Mouse (Mus musculus) heart, embryonic 13.5 days (tissue): ENCODE results near the gene Bcas3. TPM values are rescaled to one million over a fixed set of nuclear protein-coding genes. Genes with fewer than 3 reads are reported as not detected.

Experiments
- ATAC-seq: fragments of 200-750 bp; cut with Nextera tagmentation; 2 replicates; pipeline ENCODE4 v1.8.0; 2017; ENCODE audit warnings: moderate TSS enrichment; ENCODE audit not compliant: insufficient number of reproducible peaks, low FRiP score, low TSS enrichment; ENCODE audit errors: extremely low read depth
- H3K27ac ChIP-seq: fragments of 300-500 bp; sonication (generic); replicated peaks from 2 replicates; pipeline ENCODE4 v1.5.1; 2015; ENCODE audit warnings: moderate library complexity, mild to moderate bottlenecking, inconsistent platforms
- H3K27me3 ChIP-seq: fragments of 300-500 bp; sonication (generic); replicated peaks from 2 replicates; pipeline ENCODE4 v1.6.1; 2015; ENCODE audit warnings: mild to moderate bottlenecking, inconsistent platforms
- H3K36me3 ChIP-seq: fragments of 300-500 bp; sonication (generic); 2 replicates; pipeline ENCODE4 v1.6.1; 2015; ENCODE audit warnings: mild to moderate bottlenecking, inconsistent platforms
- H3K4me1 ChIP-seq: fragments of 300-500 bp; sonication (generic); 2 replicates; pipeline ENCODE4 v1.6.1; 2015; ENCODE audit warnings: inconsistent platforms
- H3K4me2 ChIP-seq: fragments of 300-500 bp; sonication (generic); 2 replicates; pipeline ENCODE4 v1.6.1; 2015; ENCODE audit warnings: inconsistent platforms, mild to moderate bottlenecking, moderate library complexity
- H3K4me3 ChIP-seq: fragments of 300-500 bp; sonication (generic); 2 replicates; pipeline ENCODE4 v1.5.1; 2015; ENCODE audit warnings: moderate library complexity, mild to moderate bottlenecking, inconsistent platforms
- H3K9ac ChIP-seq: fragments of 300-500 bp; sonication (generic); 2 replicates; pipeline ENCODE4 v1.6.1; 2015; ENCODE audit warnings: inconsistent platforms, mild to moderate bottlenecking, moderate library complexity
- H3K9me3 ChIP-seq: fragments of 300-500 bp; sonication (generic); 2 replicates; pipeline ENCODE4 v1.6.1; 2016; ENCODE audit warnings: inconsistent platforms
- WGBS: fragments of 180-500 bp; shearing (Covaris S2); methylation state at CpG from one replicate; pipeline ENCODE4 v1.1.7; 2015; ENCODE audit warnings: mixed read lengths; 5-methylcytosine and 5-hydroxymethylcytosine counted together
- polyA plus RNA-seq: library from polyadenylated mRNA; unstranded; fragments of >200 nt; fragmentation: Nextera tagmentation; extraction: Ambion mirVana; gene quantifications from 2 replicates; pipeline ENCODE4 v1.2.1, GENCODE M21; 2015

The Bcas3 gene
- polyA plus RNA-seq, 1 experiment from 2014 or later, result 18.3 TPM

DNA sequence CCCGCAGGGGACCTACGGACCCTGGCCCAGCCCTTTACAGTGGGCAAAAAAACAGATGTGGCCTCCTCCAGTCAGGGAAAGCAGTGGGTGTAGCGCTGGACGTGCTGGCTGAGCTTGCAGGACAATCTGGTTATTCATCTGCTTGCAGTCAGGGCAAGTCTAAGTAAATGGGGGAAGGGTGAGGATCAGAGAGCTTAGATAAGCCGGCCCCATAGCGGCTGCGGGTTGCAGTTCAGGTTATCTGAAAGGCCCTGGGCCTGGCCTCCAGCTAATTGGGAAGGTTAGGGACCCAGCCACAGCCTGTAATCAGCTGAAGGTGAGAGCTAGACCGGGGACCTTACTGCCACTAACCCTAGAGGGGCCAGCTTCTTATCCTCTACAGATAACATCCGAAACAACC is 474.4 kb downstream of the Bcas3 start:
- H3K4me1 ChIP-seq, result peaks cover 88% of the 10 kb centered on the region
- no peak overlapping the region for H3K4me2 ChIP-seq
- no peaks in the 10 kb centered on the region for H3K9me3 ChIP-seq
- no peak overlapping the region for H3K9ac ChIP-seq
- H3K36me3 ChIP-seq, result no peaks in the 10 kb centered on the region
- H3K4me3 ChIP-seq, result no peak overlapping the region
- no peak for ATAC-seq
- 30% methylated on average over 9 of the region's 9 CpGs for WGBS
- 0 out of 2 replicates have a peak overlapping the region, but pooled peaks have one; percentile 8 for H3K27ac ChIP-seq
- peaks cover 96% of the 10 kb centered on the region for H3K27me3 ChIP-seq

DNA sequence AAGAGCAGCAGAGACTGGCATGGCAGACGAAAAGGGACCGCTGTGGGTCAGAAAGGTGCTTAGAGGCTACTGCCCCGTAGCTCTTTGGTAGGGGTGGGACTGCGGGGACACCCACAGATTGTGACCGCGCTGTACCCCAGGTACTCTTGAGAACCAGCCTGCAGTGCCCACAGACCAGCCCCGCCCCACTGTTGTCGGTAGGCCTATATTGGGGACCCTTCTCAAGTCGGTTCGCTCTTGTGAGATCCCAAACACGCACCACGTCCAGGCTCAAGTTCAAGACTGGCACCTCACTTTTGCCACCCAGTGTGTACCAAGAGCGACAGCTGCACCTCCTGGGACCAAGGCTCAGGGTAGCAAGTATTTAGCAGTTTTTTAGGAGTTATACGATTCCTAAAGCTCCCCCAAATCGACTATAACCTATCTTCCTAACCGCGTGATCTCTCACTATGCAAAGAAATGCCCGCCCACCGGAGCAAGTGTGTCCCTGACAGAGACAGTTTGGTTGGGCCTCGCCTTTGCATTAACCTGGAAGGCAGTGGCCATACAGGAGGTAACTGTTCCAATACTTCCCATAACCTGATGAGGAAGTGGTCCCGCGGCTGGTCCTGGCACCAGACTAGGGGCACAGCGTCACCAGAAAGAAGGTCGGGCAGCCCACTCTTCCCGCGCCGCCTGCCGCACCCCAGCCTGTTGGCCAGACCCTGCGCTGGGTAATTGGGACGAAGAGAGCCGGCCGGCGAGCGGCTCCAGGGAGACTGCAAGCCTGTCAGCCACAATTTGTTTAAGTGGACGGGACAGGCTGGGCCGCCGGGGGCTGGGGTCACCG is 475.9 kb downstream of the Bcas3 start:
- ATAC-seq, result no peak
- Histone ChIP-seq H3K4me3 (peak overlapping the region; percentile 73), H3K27ac (peak overlapping the region; percentile 70), H3K36me3 (no peaks in the 10 kb centered on the region), H3K9me3 (no peaks in the 10 kb centered on the region), H3K4me2 (peak overlapping the region; percentile 88), H3K4me1 (peaks cover 79% of the 10 kb centered on the region), H3K27me3 (peaks cover 96% of the 10 kb centered on the region), H3K9ac (peak overlapping the region; percentile 90)
- WGBS, result 14% methylated on average over 38 of the region's 38 CpGs

DNA sequence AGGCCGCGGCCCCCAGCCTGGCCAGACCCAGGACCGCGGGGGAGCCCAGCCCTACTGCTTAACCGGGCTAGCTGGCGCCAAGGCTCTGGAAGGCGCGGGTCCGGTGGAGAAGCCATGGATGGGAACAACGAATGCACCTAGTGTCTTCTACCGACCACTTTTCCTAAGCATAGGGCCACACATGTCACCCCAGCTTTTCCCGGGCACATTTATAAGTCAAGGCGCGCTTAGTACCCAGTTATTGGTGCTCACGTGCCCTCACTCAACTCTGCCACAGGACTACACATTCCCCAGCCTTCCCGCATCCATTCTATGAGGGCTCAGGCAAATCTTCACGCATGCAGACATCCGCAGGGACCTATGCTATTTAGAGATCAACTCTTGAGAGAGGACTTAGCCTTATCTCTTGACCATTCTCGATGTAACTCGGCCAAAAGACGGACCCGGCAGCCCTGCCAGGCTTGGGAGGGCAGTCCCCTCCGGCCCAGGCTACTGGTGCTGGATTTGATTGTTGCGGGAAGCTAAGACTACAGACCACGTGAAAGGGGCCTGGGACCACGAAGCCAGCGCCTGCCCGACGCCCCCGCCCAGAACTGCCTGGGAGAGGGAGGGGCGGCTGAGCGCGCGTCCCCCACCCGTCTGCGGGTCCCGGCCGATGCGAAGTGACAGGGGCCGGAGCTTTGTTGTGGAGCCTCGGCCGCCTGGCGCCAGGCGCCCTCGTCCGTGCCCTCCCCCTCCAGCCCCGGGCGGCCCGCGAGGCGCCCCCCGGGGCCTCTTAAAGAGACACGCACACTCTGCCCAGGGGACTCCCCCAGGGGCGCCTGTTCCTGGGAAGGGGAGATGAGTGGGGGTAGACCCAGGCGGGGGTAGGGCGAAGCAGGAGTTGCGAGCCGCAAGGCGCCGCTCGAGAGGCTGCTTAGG is 476.8 kb downstream of the Bcas3 start:
- Histone ChIP-seq H3K4me1 (peaks cover 77% of the 10 kb centered on the region), H3K27me3 (peaks cover 96% of the 10 kb centered on the region), H3K9me3 (no peaks in the 10 kb centered on the region), H3K4me3 (peak overlapping the region; percentile 73), H3K36me3 (no peaks in the 10 kb centered on the region), H3K4me2 (peak overlapping the region; percentile 88), H3K9ac (peak overlapping the region; percentile 90), H3K27ac (peak overlapping the region; percentile 70)
- 2% methylated on average over 60 of the region's 61 CpGs for WGBS
- ATAC-seq, result no peak

DNA sequence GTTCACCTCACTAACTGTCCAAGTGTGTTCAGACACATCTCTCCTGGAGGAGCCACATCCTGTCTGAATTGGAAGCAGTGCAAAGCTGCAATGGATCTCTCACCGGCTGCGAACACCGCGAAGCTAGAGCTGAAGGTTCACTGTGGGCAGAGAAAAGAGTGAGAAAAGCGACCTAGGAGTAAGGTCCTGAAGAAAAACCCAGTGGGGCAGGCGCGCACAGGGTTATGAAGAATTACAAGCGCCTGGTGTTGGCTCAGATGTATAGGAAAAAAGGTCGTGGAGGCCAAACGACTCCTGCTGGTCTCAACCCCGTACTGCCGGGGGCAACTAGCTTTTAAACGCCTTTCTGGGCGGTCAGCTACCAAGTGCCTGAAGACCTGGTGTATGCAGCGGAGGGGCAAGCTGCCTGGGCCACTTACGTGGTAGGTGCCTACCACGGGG is 478.0 kb downstream of the Bcas3 start:
- Histone ChIP-seq H3K9me3 (no peaks in the 10 kb centered on the region), H3K4me3 (peak overlapping the region; percentile 73), H3K27me3 (peaks cover 96% of the 10 kb centered on the region), H3K36me3 (no peaks in the 10 kb centered on the region), H3K9ac (peak overlapping the region; percentile 90), H3K4me1 (peaks cover 66% of the 10 kb centered on the region), H3K4me2 (peak overlapping the region; percentile 88), H3K27ac (peak overlapping the region; percentile 70)
- no peak for ATAC-seq
- 3% methylated on average over 17 of the region's 17 CpGs for WGBS

DNA sequence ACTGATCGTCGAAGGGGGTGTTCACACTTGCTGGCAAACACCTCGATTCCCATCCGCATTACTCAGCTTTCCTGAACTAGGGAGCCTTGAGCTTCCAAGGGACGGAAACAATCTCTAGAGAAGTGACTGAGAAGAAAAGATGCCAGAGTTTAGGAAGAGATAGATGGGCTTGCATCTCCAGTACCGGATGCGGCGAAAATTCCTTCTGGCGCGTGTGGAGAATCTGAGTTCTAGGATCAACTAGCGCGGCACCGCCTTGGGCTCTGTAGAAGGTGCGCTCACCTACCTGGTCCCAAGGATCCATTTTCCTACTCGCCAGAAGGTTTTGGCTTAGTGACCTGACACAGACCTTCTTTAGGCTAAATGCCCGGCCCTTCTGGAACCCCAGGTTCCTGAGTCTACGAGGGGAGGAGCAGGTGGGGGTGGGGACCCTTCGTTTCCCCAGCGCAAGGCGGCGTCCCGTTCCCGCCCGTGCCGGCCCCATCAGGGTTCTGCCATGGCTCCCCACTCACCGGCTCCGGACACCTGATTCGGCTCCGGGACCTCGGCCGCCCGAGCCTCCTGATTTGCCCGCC is 478.8 kb downstream of the Bcas3 start:
- Histone ChIP-seq H3K4me1 (peaks cover 60% of the 10 kb centered on the region), H3K36me3 (no peaks in the 10 kb centered on the region), H3K4me2 (peak overlapping the region; percentile 88), H3K4me3 (peak overlapping the region; percentile 73), H3K27me3 (peaks cover 96% of the 10 kb centered on the region), H3K9me3 (no peaks in the 10 kb centered on the region), H3K27ac (peak overlapping the region; percentile 70), H3K9ac (peak overlapping the region; percentile 90)
- no peak for ATAC-seq
- WGBS, result 1% methylated on average over 33 of the region's 33 CpGs

DNA sequence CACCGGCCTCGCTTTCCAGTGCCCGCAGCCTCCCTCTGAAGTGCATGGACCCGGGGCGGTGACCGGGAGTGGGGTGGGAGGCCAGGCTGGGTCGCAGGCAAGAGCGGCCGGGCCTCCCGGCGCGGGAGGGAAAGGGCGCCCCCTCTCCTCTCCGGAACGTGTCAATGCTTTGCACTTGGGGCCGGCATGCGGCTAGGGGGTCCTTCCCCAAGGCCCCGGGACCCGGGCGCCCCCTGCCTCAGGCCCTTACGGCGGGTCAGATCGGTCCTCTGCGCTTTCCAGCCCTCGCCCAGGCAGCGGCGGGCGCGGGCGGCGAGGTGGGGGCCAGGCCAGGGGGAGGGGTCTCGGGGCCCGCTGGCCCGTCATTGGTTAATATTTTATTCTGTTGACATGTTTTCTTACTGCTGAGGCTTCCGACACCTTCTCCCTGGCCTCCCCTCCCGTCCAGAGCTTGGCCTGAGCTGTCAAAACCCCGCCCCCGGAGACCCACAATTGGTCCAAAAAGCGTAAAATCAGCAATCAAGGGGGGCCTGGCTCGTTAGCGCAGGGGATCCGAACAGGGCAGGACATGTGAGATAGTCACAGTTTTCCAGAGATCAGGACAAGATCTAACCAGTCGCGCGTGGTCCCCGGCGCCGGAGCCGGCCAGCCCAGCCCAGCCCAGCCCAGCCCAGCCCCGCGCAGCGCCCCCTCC is 479.4 kb downstream of the Bcas3 start, which contains the start of gene Tbx2:
TSS of gene Tbx2 (plus strand) at position 321 of the 694 bp plus-strand sequence.
- peaks cover 96% of the 10 kb centered on the region for H3K27me3 ChIP-seq
- no peaks in the 10 kb centered on the region for H3K36me3 ChIP-seq
- H3K4me1 ChIP-seq, result peaks cover 60% of the 10 kb centered on the region
- H3K27ac ChIP-seq, result peak within 1 kb of the TSS; percentile 81
- H3K4me2 ChIP-seq, result peak within 1 kb of the TSS; percentile 88
- H3K9ac ChIP-seq, result peak within 1 kb of the TSS; percentile 90
- WGBS, result under 1% methylated on average over 48 of the region's 52 CpGs
- ATAC-seq, result peak; percentile 45
- no peaks in the 10 kb centered on the region for H3K9me3 ChIP-seq
- peak within 1 kb of the TSS; percentile 73 for H3K4me3 ChIP-seq

DNA sequence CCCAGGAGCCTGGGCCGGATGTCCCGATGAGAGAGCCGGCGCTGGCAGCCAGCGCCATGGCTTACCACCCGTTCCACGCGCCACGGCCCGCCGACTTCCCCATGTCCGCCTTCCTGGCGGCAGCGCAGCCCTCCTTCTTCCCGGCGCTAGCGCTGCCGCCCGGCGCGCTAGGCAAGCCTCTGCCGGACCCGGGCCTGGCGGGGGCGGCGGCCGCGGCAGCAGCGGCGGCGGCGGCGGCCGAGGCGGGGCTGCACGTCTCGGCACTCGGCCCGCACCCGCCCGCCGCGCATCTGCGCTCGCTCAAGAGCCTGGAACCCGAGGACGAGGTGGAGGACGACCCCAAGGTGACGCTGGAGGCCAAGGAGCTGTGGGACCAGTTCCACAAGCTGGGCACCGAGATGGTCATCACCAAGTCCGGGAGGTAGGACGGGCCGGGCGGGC is 480.1 kb downstream of the Bcas3 start:
- Histone ChIP-seq H3K36me3 (no peaks in the 10 kb centered on the region), H3K4me2 (peak overlapping the region; percentile 88), H3K9ac (peak overlapping the region; percentile 90), H3K4me1 (peaks cover 60% of the 10 kb centered on the region), H3K27me3 (peaks cover 96% of the 10 kb centered on the region), H3K27ac (peak overlapping the region; percentile 81), H3K4me3 (peak overlapping the region; percentile 73), H3K9me3 (no peaks in the 10 kb centered on the region)
- ATAC-seq, result no peak
- WGBS, result 0% methylated on average over 27 of the region's 54 CpGs

DNA sequence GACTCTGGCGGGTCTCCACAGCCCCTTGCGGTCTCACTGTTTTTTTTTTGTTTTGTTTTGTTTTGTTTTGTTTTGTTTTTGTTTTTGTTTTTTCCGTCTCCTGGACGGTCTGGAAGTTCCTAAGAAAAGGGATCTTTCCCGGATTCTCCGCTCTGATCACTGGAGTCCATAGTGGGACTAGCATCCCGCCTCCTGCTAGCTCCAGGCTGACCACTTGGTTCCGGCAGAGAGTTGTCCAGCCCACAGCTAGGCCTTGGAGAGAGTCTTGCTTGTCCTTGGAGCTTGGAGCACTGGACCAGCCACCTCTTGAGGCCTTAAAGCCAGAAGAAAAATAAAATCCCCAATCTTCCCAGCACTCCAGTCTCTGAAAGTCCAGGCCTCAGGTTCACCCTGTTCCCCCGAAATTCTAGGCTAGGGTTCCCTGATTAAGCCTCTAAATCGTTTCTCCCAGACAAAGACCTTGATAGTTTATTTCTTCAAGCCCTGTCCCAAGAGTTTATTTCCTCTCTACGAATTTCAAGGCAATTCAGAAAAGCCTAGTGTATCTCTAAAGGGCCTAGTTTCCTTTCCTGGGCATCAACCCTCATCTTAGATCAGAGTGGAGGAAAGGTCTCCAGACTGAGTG is 480.9 kb downstream of the Bcas3 start:
- Histone ChIP-seq H3K27ac (peak overlapping the region; percentile 36; the same call in 1 of the 2 replicates), H3K9ac (peak overlapping the region; percentile 90), H3K4me3 (peak overlapping the region; percentile 73), H3K4me2 (peak overlapping the region; percentile 88), H3K4me1 (peaks cover 58% of the 10 kb centered on the region), H3K36me3 (no peaks in the 10 kb centered on the region), H3K27me3 (peaks cover 97% of the 10 kb centered on the region), H3K9me3 (no peaks in the 10 kb centered on the region)
- 17% methylated on average over 11 of the region's 11 CpGs for WGBS
- ATAC-seq, result no peak

DNA sequence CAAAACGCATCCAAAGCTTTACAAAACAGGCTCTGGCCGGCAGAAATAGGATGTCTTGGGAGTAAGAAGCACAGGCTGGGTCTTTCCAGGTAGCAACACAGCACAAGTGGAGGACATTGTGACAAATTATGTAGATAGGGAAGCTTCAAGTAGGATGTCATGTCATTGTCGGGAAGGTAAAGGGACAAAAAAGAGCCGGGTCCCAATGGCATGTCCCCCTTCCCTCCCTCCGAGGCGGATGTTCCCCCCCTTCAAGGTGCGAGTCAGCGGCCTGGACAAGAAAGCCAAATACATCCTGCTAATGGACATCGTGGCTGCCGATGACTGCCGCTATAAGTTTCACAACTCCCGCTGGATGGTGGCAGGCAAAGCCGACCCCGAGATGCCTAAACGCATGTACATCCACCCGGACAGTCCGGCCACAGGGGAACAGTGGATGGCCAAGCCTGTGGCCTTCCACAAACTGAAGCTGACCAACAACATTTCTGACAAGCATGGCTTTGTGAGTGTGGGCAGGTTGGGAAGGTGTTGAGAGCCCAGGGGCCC is 481.5 kb downstream of the Bcas3 start:
- Histone ChIP-seq H3K36me3 (no peaks in the 10 kb centered on the region), H3K4me2 (peak overlapping the region; percentile 88), H3K4me1 (peaks cover 52% of the 10 kb centered on the region), H3K9me3 (no peaks in the 10 kb centered on the region), H3K9ac (peak overlapping the region; percentile 90), H3K27me3 (peaks cover 97% of the 10 kb centered on the region), H3K27ac (peak overlapping the region; percentile 36), H3K4me3 (peak overlapping the region; percentile 73)
- no peak for ATAC-seq
- WGBS, result 20% methylated on average over 17 of the region's 17 CpGs
